Mouse (Mus musculus): ENCODE measurements around the gene Zfp598. TPM values are rescaled to one million over a fixed set of nuclear protein-coding genes. Genes with fewer than 3 reads are reported as not detected.

The Zfp598 gene
- 42.9 and 54.2 TPM in 2 replicates for polyA plus RNA-seq (2012; rRNA removed)

DNA sequence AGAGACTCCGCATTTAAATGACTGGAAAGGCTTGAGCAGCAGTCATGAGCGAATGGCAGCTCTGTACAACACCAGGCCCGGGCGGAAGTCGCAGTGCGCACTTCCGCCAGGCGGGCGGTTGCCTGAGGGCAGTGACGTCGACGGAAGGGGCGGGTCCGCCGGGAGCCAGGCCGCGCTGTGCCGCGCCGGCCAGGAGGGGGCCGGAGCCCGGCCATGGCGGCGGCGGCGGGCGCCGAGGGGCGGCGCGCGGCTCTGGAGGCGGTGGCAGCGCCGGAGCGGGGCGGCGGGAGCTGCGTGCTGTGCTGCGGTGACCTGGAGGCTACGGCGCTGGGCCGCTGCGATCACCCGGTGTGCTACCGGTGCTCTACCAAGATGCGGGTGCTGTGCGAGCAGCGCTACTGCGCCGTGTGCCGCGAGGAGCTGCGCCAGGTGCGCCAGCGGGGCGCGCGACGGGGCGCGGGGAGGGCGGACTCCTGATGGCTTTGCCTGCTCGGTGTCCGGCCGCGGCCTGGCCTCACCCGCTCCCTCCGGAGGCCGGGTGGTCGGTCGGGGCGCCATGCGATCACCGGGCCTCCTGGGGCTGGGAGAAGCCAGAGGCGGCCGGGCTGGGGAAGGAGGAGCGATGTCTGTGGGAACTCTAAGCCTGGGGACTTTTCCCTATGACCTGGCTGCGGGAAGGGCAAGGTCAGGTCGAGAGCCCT is at the start of gene Zfp598:
Gene Zfp598 (plus strand): TSS at position 143 of the 701 bp plus-strand sequence.
- DNase-seq (ENCODE audit: low spot score): peak; percentile 90

DNA sequence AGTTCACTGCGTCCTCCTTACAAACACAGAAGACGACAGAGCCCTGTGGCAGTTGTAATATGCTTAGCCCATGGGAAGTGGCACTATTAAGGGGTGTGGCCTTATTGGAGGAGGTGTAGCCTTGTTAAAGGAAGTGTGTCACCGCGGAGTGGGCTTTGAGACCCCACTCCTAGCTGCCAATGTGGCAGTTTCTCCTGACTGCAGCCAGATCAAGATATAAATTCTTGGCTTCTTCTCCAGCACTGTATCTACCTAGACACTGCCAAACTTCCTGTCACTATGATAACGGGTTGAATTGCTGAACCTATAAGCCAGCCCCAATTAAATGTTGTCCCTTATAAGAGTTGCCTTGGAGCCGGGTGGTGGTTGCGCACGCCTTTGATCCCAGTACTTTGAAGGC is 44.0 kb upstream of the Zfp598 start:
- no peak for DNase-seq (ENCODE audit: low spot score)

DNA sequence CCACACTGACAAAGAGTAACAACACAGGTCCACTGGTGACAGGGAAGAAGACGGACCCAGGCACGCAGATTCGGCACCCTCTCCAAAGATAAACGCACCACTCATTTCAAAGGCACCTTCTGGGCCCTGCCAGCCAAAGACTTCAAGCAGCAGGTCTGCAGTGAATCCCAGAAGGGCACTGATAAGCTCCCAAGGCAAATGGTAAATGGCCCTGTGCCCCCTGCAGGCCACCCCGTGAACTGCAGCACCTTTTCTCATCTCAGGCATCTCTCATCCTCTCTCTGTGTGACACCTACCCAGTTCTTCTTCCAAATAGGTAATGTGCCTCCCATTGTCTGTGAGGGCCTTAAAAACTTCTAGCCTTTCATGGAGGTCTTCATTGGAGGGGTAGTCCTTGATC is 40.8 kb upstream of the Zfp598 start:
- DNase-seq (ENCODE audit: low spot score): no peak

DNA sequence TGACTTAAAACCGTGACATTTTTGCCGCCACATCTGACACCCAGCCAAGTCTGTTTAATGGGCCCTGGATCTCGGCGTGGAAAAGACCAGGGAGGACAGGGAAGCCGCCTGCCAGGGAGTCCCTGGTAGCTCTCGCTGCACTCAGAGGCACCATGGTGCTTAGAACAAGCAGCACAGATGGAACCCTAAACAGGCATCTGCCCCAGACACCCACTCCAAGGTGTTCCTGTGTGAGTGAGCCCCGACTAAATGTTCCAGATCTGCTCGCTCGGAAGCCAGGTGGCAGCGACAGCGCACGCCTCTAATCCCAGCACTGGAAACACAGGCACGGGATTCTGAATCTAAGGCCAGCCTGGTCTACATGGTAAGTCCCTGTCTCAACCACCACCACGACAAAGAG is 39.4 kb upstream of the Zfp598 start:
- DNase-seq (ENCODE audit: low spot score): no peak

GRCm38 (mm10) chr17:24632167-24632812 is 37.2 kb upstream of the Zfp598 start, which contains the start of the genes Tsc2 and Nthl1:
TSS of gene Tsc2 (minus strand) at chr17:24632630.
TSS of gene Nthl1 (plus strand) at chr17:24632680.
- peak; percentile 74 for DNase-seq (ENCODE audit: low spot score)

- DNase-seq (ENCODE audit: low spot score): no peak
Measured at GRCm38 (mm10) chr17:24632813-24633449, 36.6 kb upstream of the Zfp598 start.

DNA sequence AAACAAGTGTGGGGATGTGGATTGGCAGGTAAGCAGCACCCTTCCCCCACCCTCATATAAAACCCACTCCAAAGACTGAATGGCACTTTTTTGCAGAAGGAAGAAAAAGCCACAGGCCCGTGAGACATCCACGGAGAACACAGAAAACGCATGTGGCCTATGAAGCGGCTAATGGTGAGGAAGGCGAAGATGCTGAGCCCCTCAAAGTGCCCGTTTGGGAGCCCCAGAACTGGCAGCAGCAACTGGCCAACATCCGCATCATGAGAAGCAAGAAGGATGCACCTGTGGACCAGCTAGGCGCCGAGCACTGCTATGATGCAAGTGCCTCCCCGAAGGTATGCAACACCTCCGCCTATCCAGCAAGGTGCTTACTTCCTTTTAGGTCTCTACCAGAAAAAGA is 35.7 kb upstream of the Zfp598 start:
- DNase-seq (ENCODE audit: low spot score): no peak

DNA sequence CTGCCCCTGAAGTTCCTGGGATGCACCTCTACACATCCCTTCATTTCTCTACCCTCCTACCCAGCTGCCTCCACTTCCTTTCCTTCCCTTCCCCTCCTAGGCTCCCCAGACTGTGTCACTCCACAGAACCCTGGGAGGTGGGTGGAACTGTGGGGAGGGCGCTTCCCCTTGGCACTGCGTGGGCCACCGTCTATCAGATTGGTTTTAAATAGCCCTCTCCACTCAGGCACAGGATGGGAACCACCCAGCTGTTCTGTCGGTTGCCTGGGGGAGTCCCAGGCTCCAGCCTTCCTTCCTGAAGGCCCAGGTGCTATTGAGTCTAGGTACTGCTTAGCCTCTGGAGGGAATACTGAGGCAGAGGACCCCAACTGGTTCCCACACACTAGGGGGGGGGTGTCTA is 34.5 kb upstream of the Zfp598 start:
- no peak for DNase-seq (ENCODE audit: low spot score)

GRCm38 (mm10) chr17:24635694-24636093 is 33.8 kb upstream of the Zfp598 start:
- no peak for DNase-seq (ENCODE audit: low spot score)

DNA sequence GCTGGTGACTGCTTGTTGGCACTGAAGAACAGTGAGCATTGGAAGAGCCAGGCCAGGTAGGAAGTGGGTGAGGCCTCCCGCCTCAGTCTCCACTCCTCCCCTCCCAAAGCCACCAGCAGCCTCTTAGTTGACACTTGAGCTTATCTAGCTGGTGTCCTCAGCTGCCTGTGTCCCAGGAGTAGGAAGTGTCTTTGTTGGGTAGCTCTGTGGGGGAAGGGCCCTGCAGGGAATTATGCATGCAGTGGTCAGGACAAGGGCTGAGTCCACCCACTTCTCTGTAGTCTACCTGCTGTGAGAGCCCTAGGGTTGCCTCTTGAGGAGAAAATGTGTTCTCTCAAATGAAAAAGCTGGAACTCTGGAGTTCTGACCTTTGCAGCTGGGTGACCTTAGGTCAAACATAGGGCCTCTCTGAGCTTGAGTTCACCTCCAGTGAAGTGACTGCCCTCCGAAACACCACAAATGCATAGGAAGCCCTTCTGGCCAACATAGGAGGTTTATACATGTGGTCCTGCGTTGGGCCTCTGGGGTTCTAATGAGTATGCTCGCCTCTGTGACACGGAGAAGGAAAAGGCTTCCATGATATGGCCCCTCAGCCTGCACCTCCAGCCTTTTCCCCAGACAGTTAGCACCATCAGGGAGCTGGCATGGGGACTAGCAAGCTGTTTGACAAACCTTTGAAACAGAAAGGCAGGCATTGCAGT is 32.6 kb upstream of the Zfp598 start:
- no peak for DNase-seq (ENCODE audit: low spot score)

- no peak for DNase-seq (ENCODE audit: low spot score)
Measured at GRCm38 (mm10) chr17:24638214-24638613, 31.3 kb upstream of the Zfp598 start.

DNA sequence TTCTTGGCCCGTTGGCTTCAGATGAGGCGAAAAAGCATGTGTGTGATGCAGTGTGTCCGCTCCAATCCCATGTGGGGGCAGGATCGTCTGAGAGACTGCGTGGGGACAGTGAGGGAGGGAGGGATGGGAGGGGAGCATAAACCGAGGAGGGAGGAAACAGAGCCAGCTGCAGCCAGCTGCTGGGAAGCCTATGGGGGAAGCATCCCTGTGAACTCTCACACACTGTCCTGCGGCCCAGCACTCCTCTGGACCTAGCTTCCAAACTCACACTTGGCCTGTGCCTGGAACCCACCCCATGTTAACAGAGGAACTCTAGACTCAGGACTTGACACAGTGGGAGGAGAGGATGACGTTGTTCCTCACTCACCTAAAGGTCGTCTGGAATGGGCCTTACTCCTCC is 30.6 kb upstream of the Zfp598 start:
- DNase-seq (ENCODE audit: low spot score): no peak

GRCm38 (mm10) chr17:24639571-24639988 is 29.9 kb upstream of the Zfp598 start:
- no peak for DNase-seq (ENCODE audit: low spot score)

GRCm38 (mm10) chr17:24640119-24640518 is 29.4 kb upstream of the Zfp598 start:
- no peak for DNase-seq (ENCODE audit: low spot score)

GRCm38 (mm10) chr17:24640581-24640980 is 28.9 kb upstream of the Zfp598 start:
- no peak for DNase-seq (ENCODE audit: low spot score)

- no peak for DNase-seq (ENCODE audit: low spot score)
Measured at GRCm38 (mm10) chr17:24641944-24642343, 27.5 kb upstream of the Zfp598 start.

DNA sequence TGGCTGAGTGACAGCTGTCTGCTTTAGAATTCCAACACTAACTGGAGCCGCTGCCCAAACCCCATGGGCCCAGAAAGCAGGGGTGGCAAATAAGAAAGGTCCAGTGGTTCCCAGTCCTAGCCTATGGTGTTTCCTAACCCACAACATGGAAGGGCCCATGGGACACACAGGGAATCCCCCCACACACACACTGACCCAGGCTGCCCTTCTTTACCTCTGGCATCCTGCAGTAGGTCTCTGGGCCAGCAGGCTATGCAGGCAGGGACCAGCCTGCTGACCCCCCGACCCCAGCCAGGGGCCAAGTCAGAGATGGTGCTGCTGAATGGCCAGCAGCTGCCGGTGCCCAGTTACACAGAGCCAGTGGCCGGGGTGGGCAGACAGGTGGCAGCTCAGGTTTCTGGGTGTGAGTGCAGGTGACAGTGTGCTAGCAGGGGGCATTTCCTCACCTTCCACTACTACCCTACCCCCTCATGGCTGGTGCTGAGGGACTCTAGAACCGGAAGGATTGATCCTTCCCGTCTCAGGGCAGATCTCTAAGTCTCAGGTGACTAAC is 26.6 kb upstream of the Zfp598 start:
- DNase-seq (ENCODE audit: low spot score): no peak

DNA sequence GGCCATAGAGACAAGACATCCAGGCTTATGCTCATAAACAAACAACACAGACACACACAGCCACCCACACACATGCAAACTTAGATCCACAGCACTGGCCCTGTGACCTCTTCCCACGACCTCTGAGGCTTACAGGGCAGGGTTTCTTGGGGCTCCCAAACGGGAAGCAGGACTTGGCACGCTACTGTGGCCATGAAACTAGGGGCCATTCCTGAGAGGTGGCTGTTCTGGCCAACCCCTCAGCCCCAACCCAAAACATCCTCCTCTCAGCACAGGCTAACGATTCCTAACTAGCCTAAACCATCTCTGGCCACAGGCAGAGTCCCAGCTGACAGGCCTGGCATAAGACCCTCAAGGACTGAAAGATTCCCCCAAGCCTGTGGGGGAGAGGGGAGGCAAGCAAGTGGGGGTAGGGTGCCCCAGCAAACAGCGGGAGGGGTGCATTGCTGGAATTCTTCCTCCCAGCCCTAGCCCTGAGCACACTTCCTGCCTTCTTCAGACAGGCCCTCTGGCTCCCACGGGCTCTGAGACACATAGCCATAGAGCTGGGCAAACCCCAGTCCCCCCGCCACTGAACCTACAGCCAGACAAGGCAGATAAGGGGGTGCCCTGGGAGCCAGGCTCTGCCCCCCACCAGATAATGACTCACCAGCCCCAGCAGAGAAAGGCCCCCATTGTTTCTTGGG is 25.3 kb upstream of the Zfp598 start:
- DNase-seq (ENCODE audit: low spot score): no peak

GRCm38 (mm10) chr17:24644875-24645721 is 24.4 kb upstream of the Zfp598 start:
- no peak for DNase-seq (ENCODE audit: low spot score)

DNA sequence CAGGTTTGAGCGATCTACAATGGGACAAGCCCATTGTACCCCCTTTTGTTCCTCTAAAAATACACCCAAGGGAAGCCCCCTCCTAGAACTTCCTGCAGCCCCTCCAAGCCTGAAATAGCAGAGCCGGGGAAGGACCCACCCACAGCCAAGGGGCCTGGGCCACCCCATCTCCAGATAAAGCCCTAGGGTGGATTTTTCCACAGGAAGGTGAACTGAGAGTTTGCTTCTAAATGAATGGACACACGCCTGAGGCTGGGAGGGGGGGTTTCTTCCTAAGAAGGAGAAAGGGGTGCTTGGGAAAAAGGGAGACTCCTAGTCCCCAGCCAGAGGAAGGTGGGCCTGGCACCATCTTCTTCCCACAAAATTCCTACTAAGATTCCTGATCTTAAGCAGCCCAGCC is 23.6 kb upstream of the Zfp598 start:
- DNase-seq (ENCODE audit: low spot score): no peak

All from urinary bladder, adult 2 months (tissue).